Mouse (Mus musculus) brain, embryonic 18.5 days (tissue): ENCODE measurements at regions not wholly inside any gene's neighbourhood (a gene's known extent, or its start where the extent isn't known, plus 50 kb on each side); places are given as distances from the start of the nearest gene placed in this dataset.

ENCODE experiments used
- DNase-seq: peaks from one replicate; pipeline ENCODE4 v3.0.0-alpha.2; 2012; ENCODE audit warnings: low read depth, low spot score

GRCm38 (mm10) chr1:128975586-128975985 lies 297.5 kb upstream of the Thsd7b start:
- DNase-seq = no peak

GRCm38 (mm10) chr1:128951436-128951835 lies 321.7 kb upstream of the Thsd7b start:
- peak; percentile 16 for DNase-seq

GRCm38 (mm10) chr1:128950512-128950911 lies 322.6 kb upstream of the Thsd7b start:
- DNase-seq = no peak

- DNase-seq = no peak
Measured at GRCm38 (mm10) chr1:128914811-128915210, 322.7 kb upstream of the Cxcr4 start.

GRCm38 (mm10) chr1:128912532-128912931 lies 320.4 kb upstream of the Cxcr4 start:
- DNase-seq = no peak

- no peak for DNase-seq
Measured at GRCm38 (mm10) chr1:128907566-128907965, 315.5 kb upstream of the Cxcr4 start.

GRCm38 (mm10) chr1:128898025-128898424 lies 305.9 kb upstream of the Cxcr4 start:
- DNase-seq = no peak

GRCm38 (mm10) chr1:128894546-128894945 lies 302.5 kb upstream of the Cxcr4 start:
- DNase-seq = no peak

- DNase-seq = no peak
Measured at GRCm38 (mm10) chr1:128878291-128878690, 286.2 kb upstream of the Cxcr4 start.

GRCm38 (mm10) chr1:128875289-128875688 lies 283.2 kb upstream of the Cxcr4 start:
- DNase-seq = peak; percentile 52

- no peak for DNase-seq
Measured at GRCm38 (mm10) chr1:128874190-128874589, 282.1 kb upstream of the Cxcr4 start.

GRCm38 (mm10) chr1:128868761-128869160 lies 276.7 kb upstream of the Cxcr4 start:
- DNase-seq = no peak

- no peak for DNase-seq
Measured at GRCm38 (mm10) chr1:128860537-128860936, 268.4 kb upstream of the Cxcr4 start.

- DNase-seq = no peak
Measured at GRCm38 (mm10) chr1:128860094-128860493, 268.0 kb upstream of the Cxcr4 start.

GRCm38 (mm10) chr1:128858661-128859060 lies 266.6 kb upstream of the Cxcr4 start:
- DNase-seq = no peak

- no peak for DNase-seq
Measured at GRCm38 (mm10) chr1:128856933-128857332, 264.8 kb upstream of the Cxcr4 start.

GRCm38 (mm10) chr1:128854649-128855048 lies 262.6 kb upstream of the Cxcr4 start:
- no peak for DNase-seq

- DNase-seq = no peak
Measured at GRCm38 (mm10) chr1:128853286-128853685, 261.2 kb upstream of the Cxcr4 start.

GRCm38 (mm10) chr1:128837361-128837760 lies 245.3 kb upstream of the Cxcr4 start:
- DNase-seq = no peak

- no peak for DNase-seq
Measured at GRCm38 (mm10) chr1:128835510-128835909, 243.4 kb upstream of the Cxcr4 start.

GRCm38 (mm10) chr1:128833096-128833715 lies 241.1 kb upstream of the Cxcr4 start:
- DNase-seq = no peak

GRCm38 (mm10) chr1:128832201-128832883 lies 240.2 kb upstream of the Cxcr4 start:
- DNase-seq = no peak

GRCm38 (mm10) chr1:128830671-128831240 lies 238.7 kb upstream of the Cxcr4 start:
- no peak for DNase-seq
